Mouse (Mus musculus): ENCODE results near the gene Smok3a.
"Not testable (repeated sequence)": the region's sequence is repeated elsewhere in the genome, so short reads cannot be mapped to it uniquely, and the experiment has no call there.

The Smok3a gene

GRCm38 (mm10) chr5:138020961-138021479 is at the start of gene Smok3a, which contains the start of gene Smok3b:
Gene Smok3a, plus strand, starts transcription at chr5:138021261.
Gene Smok3b, plus strand, starts transcription at chr5:138021429.
- DNase-seq (ENCODE audit: low read depth) = not testable (repeated sequence)

GRCm38 (mm10) chr5:137973161-137973560 is 47.9 kb upstream of the Smok3a start:
- peak; percentile 62 for DNase-seq (ENCODE audit: low read depth)

GRCm38 (mm10) chr5:137973738-137974137 is 47.3 kb upstream of the Smok3a start:
- DNase-seq (ENCODE audit: low read depth) = peak; percentile 37

- no peak for DNase-seq (ENCODE audit: low read depth)
Measured at GRCm38 (mm10) chr5:137974724-137975123, 46.3 kb upstream of the Smok3a start.

GRCm38 (mm10) chr5:137975434-137975833 is 45.6 kb upstream of the Smok3a start:
- DNase-seq (ENCODE audit: low read depth) = no peak

GRCm38 (mm10) chr5:137977291-137977690 is 43.8 kb upstream of the Smok3a start:
- no peak for DNase-seq (ENCODE audit: low read depth)

- no peak for DNase-seq (ENCODE audit: low read depth)
Measured at GRCm38 (mm10) chr5:137979081-137979480, 42.0 kb upstream of the Smok3a start.

- peak; percentile 19 for DNase-seq (ENCODE audit: low read depth)
Measured at GRCm38 (mm10) chr5:137981300-137981699, 39.8 kb upstream of the Smok3a start, which contains the start of gene Azgp1. Gene Azgp1, plus strand, starts transcription at chr5:137981520.

GRCm38 (mm10) chr5:137986351-137986750 is 34.7 kb upstream of the Smok3a start:
- DNase-seq (ENCODE audit: low read depth) = no peak

- DNase-seq (ENCODE audit: low read depth) = no peak
Measured at GRCm38 (mm10) chr5:138009437-138009836, 11.6 kb upstream of the Smok3a start.

GRCm38 (mm10) chr5:138012382-138012781 is 8.7 kb upstream of the Smok3a start:
- DNase-seq (ENCODE audit: low read depth) = no peak

GRCm38 (mm10) chr5:138016530-138016929 is 4.5 kb upstream of the Smok3a start:
- no peak for DNase-seq (ENCODE audit: low read depth)

- DNase-seq (ENCODE audit: low read depth) = no peak
Measured at GRCm38 (mm10) chr5:138016997-138017396, 4.1 kb upstream of the Smok3a start.

- not testable (repeated sequence) for DNase-seq (ENCODE audit: low read depth)
Measured at GRCm38 (mm10) chr5:138019577-138019976, 1.5 kb upstream of the Smok3a start.

- not testable (repeated sequence) for DNase-seq (ENCODE audit: low read depth)
Measured at GRCm38 (mm10) chr5:138052894-138053293, 31.8 kb downstream of the Smok3a start, which contains the start of gene Smok3c. Gene Smok3c, plus strand, starts transcription at chr5:138053194.

- no peak for DNase-seq (ENCODE audit: low read depth)
Measured at GRCm38 (mm10) chr5:138073803-138074202, 52.7 kb downstream of the Smok3a start.

- DNase-seq (ENCODE audit: low read depth) = no peak
Measured at GRCm38 (mm10) chr5:138075684-138076083, 54.6 kb downstream of the Smok3a start.

GRCm38 (mm10) chr5:138076148-138076547 is 55.1 kb downstream of the Smok3a start:
- DNase-seq (ENCODE audit: low read depth) = no peak

GRCm38 (mm10) chr5:138080456-138080855 is 59.4 kb downstream of the Smok3a start:
- DNase-seq (ENCODE audit: low read depth) = no peak

GRCm38 (mm10) chr5:138081446-138081845 is 60.4 kb downstream of the Smok3a start:
- no peak for DNase-seq (ENCODE audit: low read depth)

- DNase-seq (ENCODE audit: low read depth) = no peak
Measured at GRCm38 (mm10) chr5:138083318-138083900, 62.3 kb downstream of the Smok3a start.

- DNase-seq (ENCODE audit: low read depth) = no peak
Measured at GRCm38 (mm10) chr5:138083936-138084335, 62.9 kb downstream of the Smok3a start.

Measured in 416B (cell line).